Mouse (Mus musculus) adrenal gland, postnatal 36 days (tissue): ENCODE measurements around the gene Rgs14. TPM values are rescaled to one million over a fixed set of nuclear protein-coding genes. Genes with fewer than 3 reads are reported as not detected.

Experiments used
- DNase-seq, 2 experiments: peaks; one replicate each; pipeline ENCODE4 v3.0.0; 2021; ENCODE audit warnings: mixed read lengths in 1 of 2
- total RNA-seq, 2 experiments: library from RNA; stranded (reverse); gene quantifications; 2 replicates each; pipeline ENCODE4 v1.2.3; 2021

Gene Rgs14
- total RNA-seq, 2 experiments from 2014 or later, result 0.49 to 0.86 TPM

DNA sequence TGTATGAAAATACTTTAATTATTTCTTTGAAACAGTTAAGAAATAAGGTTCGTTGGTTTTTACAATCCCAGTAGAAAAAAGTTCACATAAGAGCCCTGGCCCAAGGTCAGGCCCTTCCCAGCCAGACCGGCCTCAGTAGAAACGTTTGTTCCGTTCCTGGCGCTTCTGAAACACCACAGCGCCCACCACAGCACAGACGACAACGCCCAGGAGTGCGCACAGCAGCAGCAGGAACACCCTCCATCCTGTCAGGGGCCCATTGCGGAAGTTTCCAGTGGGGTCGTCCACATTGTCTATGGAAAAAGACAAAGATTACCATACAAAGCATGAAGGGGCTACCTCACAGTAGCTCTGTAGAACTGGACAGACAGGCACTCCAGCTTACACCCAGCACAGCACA is 22.8 kb upstream of the Rgs14 start:
- no peak for DNase-seq

- no peak for DNase-seq
Observed at GRCm38 (mm10) chr13:55361145-55361544, 8.4 kb upstream of the Rgs14 start.

GRCm38 (mm10) chr13:55361974-55362452 is 7.5 kb upstream of the Rgs14 start:
- DNase-seq, result peak in 1 of 2 experiments; percentile 19

DNA sequence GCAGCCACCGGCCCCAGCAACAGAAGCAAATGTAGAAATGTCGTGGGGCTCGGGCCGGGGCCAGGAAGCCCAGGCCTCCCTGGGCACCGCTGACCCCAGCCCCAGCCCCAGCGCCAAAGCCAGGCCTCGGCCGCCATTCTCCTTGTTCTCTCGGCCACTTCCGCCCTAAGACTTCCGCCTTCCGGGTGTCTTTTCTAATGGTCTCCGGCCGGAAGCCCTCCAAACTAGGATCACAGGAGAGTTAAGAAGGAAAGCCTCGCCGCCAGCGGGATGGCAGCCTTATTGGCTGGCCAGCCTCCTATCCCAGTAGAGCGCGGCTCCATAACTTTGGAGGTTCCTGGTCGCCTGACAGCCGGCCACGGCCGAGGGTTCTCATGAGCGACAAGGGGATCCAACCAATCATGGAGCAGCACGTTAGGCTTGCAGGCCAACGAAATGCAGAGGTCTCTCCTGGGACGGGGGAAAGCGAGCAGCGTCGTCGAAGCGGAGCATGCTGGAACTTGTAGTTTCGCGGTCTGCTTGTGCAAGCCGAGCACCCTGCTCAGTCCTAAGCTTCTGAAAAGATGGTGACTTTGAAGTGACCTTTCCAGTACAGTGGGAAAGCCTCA is 7.0 kb upstream of the Rgs14 start, which contains the start of gene Lman2:
Gene Lman2 (minus strand): TSS at position 331 of the 608 bp plus-strand sequence.
- DNase-seq, result peak; percentile 96 to 97

- DNase-seq, result no peak
Observed at GRCm38 (mm10) chr13:55368401-55368800, 1.1 kb upstream of the Rgs14 start.

GRCm38 (mm10) chr13:55370234-55370633 is 702 bp downstream of the Rgs14 start:
- peak in 1 of 2 experiments; percentile 30 for DNase-seq

- DNase-seq, result no peak
Observed at GRCm38 (mm10) chr13:55371007-55371681, 1.6 kb downstream of the Rgs14 start.

- no peak for DNase-seq
Observed at GRCm38 (mm10) chr13:55371740-55372139, 2.2 kb downstream of the Rgs14 start.

DNA sequence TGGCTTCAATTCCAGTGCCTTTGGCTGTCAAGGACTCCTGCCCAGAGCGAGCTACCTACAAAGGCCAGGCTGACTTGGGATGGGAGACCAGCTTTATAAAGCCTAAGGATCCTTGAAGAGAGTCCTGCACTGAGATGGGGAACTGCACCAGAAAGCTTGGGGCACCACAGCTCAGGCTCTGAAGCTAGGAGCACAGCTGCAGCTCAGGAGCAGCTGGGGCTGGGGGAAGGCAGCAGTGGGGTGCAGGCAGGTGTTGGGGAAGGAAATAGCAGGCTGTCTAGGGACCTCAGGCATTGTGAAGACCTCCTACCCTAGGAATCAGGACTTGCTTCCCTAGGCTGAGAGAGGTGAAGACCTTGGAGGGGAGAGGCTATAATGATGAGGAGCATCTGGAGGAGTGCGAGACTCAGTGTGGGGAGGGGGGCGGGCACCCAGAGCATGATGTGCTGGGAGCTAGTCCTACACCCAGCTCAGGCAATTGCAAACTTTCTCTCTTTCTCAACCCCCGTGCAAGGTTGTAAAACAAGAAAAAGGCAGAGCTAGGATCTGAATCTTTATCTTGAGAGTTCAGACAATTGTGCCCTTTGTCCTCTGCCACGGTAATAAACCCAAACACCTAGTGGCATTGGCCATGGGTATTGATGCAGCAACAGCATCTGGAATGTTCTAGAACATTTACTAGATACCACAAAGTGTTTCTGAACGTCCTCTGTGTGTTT is 4.8 kb downstream of the Rgs14 start:
- no peak for DNase-seq

GRCm38 (mm10) chr13:55375877-55376276 is 6.3 kb downstream of the Rgs14 start:
- no peak for DNase-seq

DNA sequence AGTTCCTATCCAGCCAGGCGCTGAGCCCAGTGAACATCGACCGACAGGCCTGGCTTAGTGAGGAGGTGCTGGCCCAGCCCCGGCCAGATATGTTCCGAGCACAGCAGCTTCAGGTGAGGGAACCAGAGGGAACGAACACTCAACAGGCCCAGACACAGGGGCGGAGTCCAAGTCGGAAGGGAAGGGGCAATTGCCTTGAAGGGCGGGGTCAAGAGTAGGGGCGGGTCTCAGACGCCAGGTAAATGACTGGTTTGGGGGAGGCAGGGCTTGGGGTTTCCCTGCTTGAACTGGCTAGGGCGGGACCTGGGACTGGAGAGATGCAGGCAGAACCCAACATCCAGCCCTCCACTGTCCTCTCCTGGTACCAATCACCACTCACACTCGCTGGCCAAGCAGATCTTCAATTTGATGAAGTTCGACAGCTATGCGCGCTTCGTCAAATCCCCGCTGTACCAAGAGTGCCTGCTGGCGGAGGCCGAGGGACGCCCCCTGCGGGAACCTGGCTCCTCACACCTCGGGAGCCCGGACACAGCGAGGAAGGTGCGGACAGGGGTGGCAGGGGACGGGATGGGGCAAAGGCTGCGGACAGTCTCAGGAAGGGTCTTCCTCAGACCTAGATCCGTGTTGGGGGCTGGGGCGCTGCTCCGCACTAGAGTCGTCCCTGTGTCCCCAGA is 9.5 kb downstream of the Rgs14 start:
- no peak for DNase-seq

GRCm38 (mm10) chr13:55381790-55382189 is 12.3 kb downstream of the Rgs14 start:
- DNase-seq, result no peak

- no peak for DNase-seq
Observed at GRCm38 (mm10) chr13:55390644-55391043, 21.1 kb downstream of the Rgs14 start.

- no peak for DNase-seq
Observed at GRCm38 (mm10) chr13:55391626-55392029, 22.1 kb downstream of the Rgs14 start.

DNA sequence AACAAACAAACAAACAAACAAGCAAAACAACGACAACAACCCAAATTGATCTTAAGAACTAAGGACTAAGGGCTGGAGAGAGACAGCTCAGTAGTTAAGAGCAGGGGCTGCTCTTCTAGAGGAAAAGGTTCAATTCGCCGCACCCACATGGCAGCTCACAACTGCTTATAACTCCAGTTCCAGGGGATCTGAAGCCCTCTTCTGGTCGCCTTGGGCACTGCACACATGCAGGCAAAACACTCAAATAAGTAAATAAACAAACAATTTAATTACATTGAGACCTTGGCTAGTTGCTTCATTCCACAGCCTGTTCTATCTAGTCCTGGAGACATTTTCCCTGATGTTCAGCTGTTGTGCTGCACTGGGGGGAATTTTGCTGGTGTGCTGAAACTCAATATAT is 23.4 kb downstream of the Rgs14 start:
- DNase-seq, result no peak

GRCm38 (mm10) chr13:55398088-55398487 is 28.6 kb downstream of the Rgs14 start, which contains the start of gene Slc34a1:
Gene Slc34a1, plus strand, starts transcription at chr13:55398187.
- no peak for DNase-seq

DNA sequence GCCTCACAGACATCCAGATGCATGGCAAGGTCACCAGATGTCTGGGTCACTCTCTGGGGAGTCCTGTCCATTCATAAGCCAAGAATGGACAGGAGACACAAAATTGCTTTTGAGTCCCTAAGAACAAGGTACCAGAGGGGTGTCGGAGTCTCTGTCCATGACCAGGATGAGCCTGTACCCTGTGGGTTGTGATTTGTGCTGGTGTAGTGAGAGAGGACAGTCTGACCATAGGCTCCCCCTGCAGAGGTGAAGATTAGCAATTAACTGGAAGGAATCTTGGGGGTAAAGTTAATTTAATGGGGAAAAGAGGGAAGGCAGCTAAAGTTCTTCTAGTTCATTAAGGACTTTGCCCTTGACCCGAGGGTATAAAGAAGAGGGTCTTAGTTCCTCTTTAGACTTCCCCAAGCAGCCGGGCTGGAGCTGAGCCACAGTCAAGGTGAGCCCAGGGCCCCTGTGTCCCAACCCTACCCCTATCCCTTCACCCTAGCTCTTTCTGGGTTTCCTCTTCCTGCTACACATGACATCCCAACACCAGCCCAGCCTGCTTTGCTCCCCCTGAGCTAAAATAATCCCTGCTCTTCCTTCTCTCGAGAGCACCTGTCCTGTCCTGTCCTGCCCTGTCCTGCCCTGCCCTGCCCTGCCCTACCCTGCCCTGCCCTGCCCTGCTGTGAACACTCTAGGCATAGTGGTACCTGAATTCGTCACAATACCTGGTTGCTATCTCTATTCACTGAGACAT is 29.9 kb downstream of the Rgs14 start:
- no peak for DNase-seq

DNA sequence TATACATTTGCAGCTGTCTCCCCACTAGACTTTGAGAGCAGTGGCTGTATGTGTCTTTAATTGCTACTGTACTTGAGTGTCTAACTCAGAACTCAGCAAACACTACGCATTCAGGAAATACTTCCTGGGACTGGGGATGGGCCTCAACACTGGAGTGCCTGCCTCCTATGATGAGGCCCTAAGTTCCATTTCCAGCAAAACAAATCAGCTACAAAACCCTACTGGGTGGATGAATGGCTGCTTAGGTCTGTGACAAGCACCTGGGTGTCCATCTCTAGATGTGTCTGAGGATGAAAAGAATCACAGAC is 30.5 kb downstream of the Rgs14 start:
- DNase-seq, result no peak

- no peak for DNase-seq
Observed at GRCm38 (mm10) chr13:55403266-55403665, 33.7 kb downstream of the Rgs14 start.

- DNase-seq, result no peak
Observed at GRCm38 (mm10) chr13:55403935-55404852, 34.7 kb downstream of the Rgs14 start.
